Comparison of ENCODE assay signal across 27 mouse cellular contexts in genomic region chr5:144066036-144066435, GRCm38 (mm10). TPM values are rescaled to one million over a fixed set of nuclear protein-coding genes. Genes with fewer than 3 reads are reported as not detected.
DNase-seq lines count a peak whose midpoint lies in the region; ATAC-seq and TF ChIP-seq lines count a peak whose summit lies in the region.
"Had no signal": no experiment of that assay in that cellular context is flagged by ENCODE, and none has a peak within 500 bp of the region (broad histone marks: within the 10 kb centered on the region; RNA-seq: fewer than 3 reads in every experiment).

No protein-coding gene starts in this region.

- H3K27me3 ChIP-seq in heart, adult 2 months (ENCODE audit: control insufficient read depth, insufficient read depth, low read length): no peaks in the 10 kb centered on the region
- H3K27me3 ChIP-seq: heart, embryonic 12.5 days; hindbrain, embryonic 13.5 days; midbrain, embryonic 12.5 days had no signal

- 71% methylated on average over 2 of the region's 2 CpGs for WGBS in heart, adult 2 months

- TF ChIP-seq EP300 in heart, adult 2 months (IDR thresholded peaks at IDR 0.05; ENCODE audit: insufficient read depth, low read depth, low read length): no peak

- no peaks in the 10 kb centered on the region for H3K36me3 ChIP-seq in heart, adult 2 months (ENCODE audit: control insufficient read depth, insufficient read depth, low read length)
- H3K36me3 ChIP-seq: embryonic facial prominence, embryonic 10.5 days; G1E; heart, embryonic 12.5 days; hindbrain, embryonic 13.5 days; midbrain, embryonic 12.5 days had no signal

- ATAC-seq in granulocyte monocyte progenitor cell, adult 5-6 weeks (replicated peaks; ENCODE audit: poor library complexity, severe bottlenecking): peak; percentile 30
- ATAC-seq: inflammation-experienced regulatory T-cells, adult 6 months had no signal

- peak; percentile 17 for DNase-seq in adrenal gland, postnatal 10 days
- DNase-seq in adrenal gland, adult 8-10 months: no peak
- DNase-seq in 3T3-L1 (ENCODE audit: low read depth, low spot score): peak; percentile 54
- DNase-seq in lung, postnatal 14 days: peak; percentile 38
- DNase-seq in cerebellum, adult 11 months: no peak
- DNase-seq in layer of hippocampus, adult 9-10 months (ENCODE audit: low spot score): no peak
- no peak for DNase-seq in heart, adult 2 months
- DNase-seq: cerebellum, adult 8-10 months; gastrocnemius, postnatal 36 days; heart, postnatal 14 days; kidney, adult 9 months; right cerebral cortex, postnatal 4 days; thymus, postnatal 14 days had no signal

- no peaks in the 10 kb centered on the region for H3K4me1 ChIP-seq in heart, adult 2 months (ENCODE audit: control insufficient read depth, insufficient read depth, low read length)
- H3K4me1 ChIP-seq: embryonic facial prominence, embryonic 10.5 days; heart, embryonic 12.5 days; hindbrain, embryonic 13.5 days; midbrain, embryonic 12.5 days had no signal

- TF ChIP-seq CTCF in heart, adult 2 months (IDR thresholded peaks at IDR 0.05): no peak

- no peak overlapping the region for H3K4me3 ChIP-seq in heart, adult 2 months
- H3K4me3 ChIP-seq: embryonic facial prominence, embryonic 10.5 days; heart, embryonic 12.5 days; hindbrain, embryonic 13.5 days; midbrain, embryonic 12.5 days had no signal

- H3K27ac ChIP-seq in heart, adult 2 months: no peak overlapping the region
- H3K27ac ChIP-seq: embryonic facial prominence, embryonic 10.5 days; hindbrain, embryonic 13.5 days; macrophage; midbrain, embryonic 12.5 days had no signal

- H3K9ac ChIP-seq in heart, adult 2 months (ENCODE audit: low read depth, low read length): no peak overlapping the region
- H3K9ac ChIP-seq: heart, embryonic 12.5 days; hindbrain, embryonic 13.5 days; midbrain, embryonic 12.5 days had no signal

- no peaks in the 10 kb centered on the region for H3K79me2 ChIP-seq in heart, adult 2 months (replicated peaks; ENCODE audit: control insufficient read depth, insufficient read depth, low read length)

- intact Hi-C loops in heart, adult 2 months (cut with DNase I): no loop called here

- no peak for TF ChIP-seq POLR2A in heart, adult 2 months (IDR thresholded peaks at IDR 0.05; ENCODE audit: insufficient read depth, low read depth, low read length)

RNA-seq across cellular contexts. Expression of gene Lmtk2, which starts 34.2 kb away (rescaled TPM):
- 10 to 100 TPM; 21.9 to 24.4 TPM for total RNA-seq in adrenal gland, postnatal 10 days (2021)
- 10 to 100 TPM; 31.2 to 45.6 (median 38.8) TPM for total RNA-seq in adrenal gland, adult 8-10 months (2022)
- 7.2 and 7.3 TPM in 2 replicates for total RNA-seq in granulocyte monocyte progenitor cell, adult 5-6 weeks (2014; fragmentation: Nextera tagmentation)
- total RNA-seq in granulocyte monocyte progenitor cell, adult 5-6 weeks (2017): 6.5 and 7.2 TPM in 2 replicates
- total RNA-seq in heart, adult 2 months (2021): 10 to 100 TPM; 27.9 to 30.3 TPM
- 12.5 and 18.2 TPM in 2 replicates for polyA plus RNA-seq in heart, adult 2 months (2012; rRNA removed)

RNA-seq across cellular contexts. Expression of gene Ocm, which starts 39.6 kb away (rescaled TPM):
- not detected for total RNA-seq in adrenal gland, postnatal 10 days (2021)
- not detected for total RNA-seq in adrenal gland, adult 8-10 months (2022)
- total RNA-seq in granulocyte monocyte progenitor cell, adult 5-6 weeks (2014; fragmentation: Nextera tagmentation): not detected in 2 replicates
- total RNA-seq in granulocyte monocyte progenitor cell, adult 5-6 weeks (2017): not detected in 2 replicates
- not detected for total RNA-seq in heart, adult 2 months (2021)
- polyA plus RNA-seq in heart, adult 2 months (2012; rRNA removed): not detected in 2 replicates
- total RNA-seq: G1E; gastrocnemius, postnatal 36 days; heart, postnatal 14 days; layer of hippocampus, postnatal 14 days; monocyte, adult 5-6 weeks had no signal
- polyA plus RNA-seq: embryonic facial prominence, embryonic 10.5 days; forebrain, embryonic 11.5 days; G1E; heart, embryonic 12.5 days; hindbrain, embryonic 13.5 days; inflammation-experienced regulatory T-cells, adult 6 months; limb, embryonic 11.5 days; liver, embryonic 11.5 days; macrophage; midbrain, embryonic 12.5 days; neural tube, embryonic 11.5 days had no signal

RNA-seq across cellular contexts. Expression of gene Ccz1, which starts 51.4 kb away (rescaled TPM):
- total RNA-seq in adrenal gland, postnatal 10 days (2021): 10 to 100 TPM; 56.7 to 56.9 TPM
- total RNA-seq in adrenal gland, adult 8-10 months (2022): 10 to 100 TPM; 56.5 to 60.7 (median 60.2) TPM
- 99.9 and 103 TPM in 2 replicates for total RNA-seq in granulocyte monocyte progenitor cell, adult 5-6 weeks (2014; fragmentation: Nextera tagmentation)
- total RNA-seq in granulocyte monocyte progenitor cell, adult 5-6 weeks (2017): 121 and 139 TPM in 2 replicates
- 10 to 100 TPM; 25.0 to 29.6 TPM for total RNA-seq in heart, adult 2 months (2021)
- 9.3 and 16.7 TPM in 2 replicates for polyA plus RNA-seq in heart, adult 2 months (2012; rRNA removed)

Comparison
In these comparisons a context has a peak if more than half of its experiments do, and no peak if none do; other contexts are left out.
1. DNase-seq: peak in adrenal gland, postnatal 10 days (single experiment), 3T3-L1 (single experiment) and lung, postnatal 14 days (single experiment); none in adrenal gland, adult 8-10 months (single experiment), cerebellum, adult 11 months (single experiment), layer of hippocampus, adult 9-10 months (single experiment) and heart, adult 2 months (0 of 2).